Comparison of ENCODE assay signal across 8 mouse cellular contexts in the genomic region with DNA sequence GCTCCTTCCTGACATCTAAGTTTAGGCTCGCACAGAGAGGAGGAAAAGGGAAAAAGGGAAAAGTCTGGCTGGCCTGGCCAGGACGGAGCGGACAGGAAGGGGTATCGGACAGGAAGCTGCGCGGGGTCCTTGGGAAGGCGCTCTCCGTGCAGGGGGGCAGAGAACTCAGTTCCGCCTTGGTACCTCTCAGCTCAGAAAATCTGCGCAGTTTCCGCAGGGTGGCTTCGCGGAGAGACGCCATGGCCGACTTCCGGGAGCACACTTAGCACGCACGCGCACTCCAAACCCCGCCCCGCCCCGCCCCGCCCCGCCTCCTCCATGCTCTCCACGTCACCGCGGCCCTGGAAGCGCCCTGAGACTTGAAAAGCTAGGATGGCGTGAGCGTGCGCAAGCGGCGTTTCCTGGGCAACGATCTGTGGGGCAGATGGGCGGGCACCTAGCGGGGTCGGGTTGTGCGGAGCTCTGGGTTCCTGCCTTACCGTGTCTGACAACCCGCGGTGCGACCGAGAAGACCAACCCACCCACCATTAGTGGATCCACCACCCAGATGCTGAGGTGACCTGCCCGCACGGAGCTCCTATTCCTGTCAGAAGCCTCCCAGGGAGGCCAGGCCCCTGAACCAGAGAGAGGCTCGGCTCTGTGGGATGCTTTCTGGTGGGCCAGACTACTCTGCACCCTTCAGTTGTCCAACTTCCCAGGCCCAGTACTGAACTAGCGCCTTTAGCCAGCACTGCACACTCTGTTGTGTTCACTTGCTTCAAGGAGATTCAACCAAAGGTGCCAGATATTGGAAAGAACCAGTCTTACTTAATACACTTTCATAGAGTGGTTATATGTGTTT. TPM values are rescaled to one million over a fixed set of nuclear protein-coding genes. Genes with fewer than 3 reads are reported as not detected.
DNase-seq lines count a peak whose midpoint lies in the region; ATAC-seq and TF ChIP-seq lines count a peak whose summit lies in the region.

A gene (minus strand): TSS at position 288 of the 841 bp plus-strand sequence.
A gene (plus strand): TSS at position 319 of the 841 bp plus-strand sequence.

- DNase-seq in ES-E14 (ENCODE audit: low read depth, low spot score) = peak; percentile 87
- peak; percentile 94 for DNase-seq in cerebellum, adult 11-12 months
- peak; percentile 76 for DNase-seq in heart, postnatal 25 days (ENCODE audit: low spot score)
- peak; percentile 90 to 94 for DNase-seq in layer of hippocampus, adult 18-20 months (ENCODE audit: low spot score in 2 of 2)
- peak; percentile 82 for DNase-seq in lung, adult 2 months
- DNase-seq in thymus, adult 18-20 months = peak; percentile 74 to 81

- no peaks in the 10 kb centered on the region for H3K27me3 ChIP-seq in forebrain, embryonic 15.5 days

- peak within 1 kb of the TSS; percentile 71 to 80 for H3K4me3 ChIP-seq in ES-E14 (ENCODE audit: insufficient read depth in 1 of 2, low read depth in 1 of 2, low read length in 2 of 2, poor library complexity in 1 of 2, severe bottlenecking in 1 of 2)
- H3K4me3 ChIP-seq in forebrain, embryonic 15.5 days = peak within 1 kb of the TSS; percentile 55
- peak within 1 kb of the TSS; percentile 69 for H3K4me3 ChIP-seq in lung, adult 2 months (replicated peaks; ENCODE audit: extremely low read depth, low read depth, low read length)

- peak; percentile 87; the same call in 1 of the 2 replicates for TF ChIP-seq POLR2A in lung, adult 2 months (IDR thresholded peaks at IDR 0.05; ENCODE audit: borderline replicate concordance, extremely low read depth, low read depth, low read length)

- in situ Hi-C loops in ES-E14 (cut with MboI; ENCODE audit: low sequenced_read_pairs in 2 of 2, unreplicated experiment in 2 of 2) = no loop called here

- peak within 1 kb of the TSS; percentile 73 for H3K9ac ChIP-seq in ES-E14 (ENCODE audit: insufficient read depth, low read depth, low read length, poor library complexity, severe bottlenecking)
- peak within 1 kb of the TSS; percentile 74 for H3K9ac ChIP-seq in forebrain, embryonic 15.5 days (replicated peaks)

- TF ChIP-seq CTCF in lung, adult 2 months (IDR thresholded peaks at IDR 0.05; ENCODE audit: insufficient read depth, low read length) = no peak

- no peaks in the 10 kb centered on the region for H3K36me3 ChIP-seq in ES-E14 (ENCODE audit: control insufficient read depth, insufficient read depth, low read length, poor library complexity, severe bottlenecking)
- H3K36me3 ChIP-seq in forebrain, embryonic 15.5 days = no peaks in the 10 kb centered on the region

- no peaks in the 10 kb centered on the region for H3K9me3 ChIP-seq in ES-E14 (ENCODE audit: control insufficient read depth, insufficient read depth, low read depth, low read length)
- H3K9me3 ChIP-seq in forebrain, embryonic 15.5 days = no peaks in the 10 kb centered on the region

- WGBS in forebrain, embryonic 15.5 days = under 1% methylated on average over 45 of the region's 47 CpGs
- WGBS in lung, adult 2 months = 2% methylated on average over 44 of the region's 47 CpGs

- intact Hi-C loops in heart, postnatal 25 days (cut with DNase I) = loop anchor here (10.0 kb wide), 1 partner anchor 499 kb away; a partner anchor contains a TSS

- H3K4me2 ChIP-seq in forebrain, embryonic 15.5 days (replicated peaks) = peak within 1 kb of the TSS; percentile 70

- H3K4me1 ChIP-seq in ES-E14 (ENCODE audit: control insufficient read depth in 2 of 2, insufficient read depth in 2 of 2, low read length in 2 of 2, poor library complexity in 1 of 2) = no peaks in the 10 kb centered on the region
- H3K4me1 ChIP-seq in forebrain, embryonic 15.5 days = peaks cover 3% of the 10 kb centered on the region
- no peaks in the 10 kb centered on the region; the same call in 1 of the 2 replicates for H3K4me1 ChIP-seq in lung, adult 2 months (ENCODE audit: control insufficient read depth, insufficient read depth, low read length)

- peak; percentile 99 for ATAC-seq in forebrain, embryonic 15.5 days (replicated peaks)
- peak; percentile 90 for ATAC-seq in neutrophil, adult 5-6 weeks (ENCODE audit: extremely low read depth, insufficient number of reproducible peaks, low FRiP score, poor library complexity, severe bottlenecking)

- no peak within 1 kb of the TSS for H3K27ac ChIP-seq in ES-E14 (ENCODE audit: insufficient read depth, low read depth, low read length, poor library complexity, severe bottlenecking)
- H3K27ac ChIP-seq in forebrain, embryonic 15.5 days (replicated peaks) = peak within 1 kb of the TSS; percentile 90

TF ChIP-seq in ES-E14, 5 proteins besides CTCF, POLR2A, EP300 and RAD21:
- TF ChIP-seq HCFC1 (IDR thresholded peaks at IDR 0.05; ENCODE audit: borderline replicate concordance, insufficient read depth, low read length) = peak; percentile 85
- TF ChIP-seq ZC3H11A (IDR thresholded peaks at IDR 0.05; ENCODE audit: borderline replicate concordance, low read depth, low read length) = no peak
- no peak for TF ChIP-seq ZNF384 (IDR thresholded peaks at IDR 0.05; ENCODE audit: low read depth, low read length)
- TF ChIP-seq MAFK (IDR thresholded peaks at IDR 0.05; ENCODE audit: insufficient read depth, low read depth, low read length) = no peak
- no peak for TF ChIP-seq CHD2 (IDR thresholded peaks at IDR 0.05; ENCODE audit: low read depth, low read length)

RNA-seq across cellular contexts. Expression of the first gene that starts in this region (rescaled TPM):
- total RNA-seq in ES-E14 (2012; rRNA removed) = 13.6 and 14.2 TPM in 2 replicates
- 24.3 and 25.9 TPM in 2 replicates for polyA plus RNA-seq in forebrain, embryonic 15.5 days (2015; fragmentation: Nextera tagmentation; extraction: Ambion mirVana)
- total RNA-seq in heart, postnatal 25 days (2021) = 10 to 100 TPM; 10.4 to 10.8 TPM
- total RNA-seq in layer of hippocampus, adult 18-20 months (2021) = 10 to 100 TPM; 24.2 to 24.6 TPM
- polyA plus RNA-seq in lung, adult 2 months (2012; rRNA removed) = 8.2 and 13.0 TPM in 2 replicates
- 12.9 and 20.1 TPM in 2 replicates for total RNA-seq in neutrophil, adult 5-6 weeks (2017)

RNA-seq across cellular contexts. Expression of the second gene that starts in this region (rescaled TPM):
- total RNA-seq in ES-E14 (2012; rRNA removed) = 0.16 and 0.45 TPM in 2 replicates
- 0.97 and 1.1 TPM in 2 replicates for polyA plus RNA-seq in forebrain, embryonic 15.5 days (2015; fragmentation: Nextera tagmentation; extraction: Ambion mirVana)
- total RNA-seq in heart, postnatal 25 days (2021) = under 1 TPM in 1 of 2 experiments, not detected in 1; 0.60 TPM
- total RNA-seq in layer of hippocampus, adult 18-20 months (2021) = under 1 TPM; 0.48 to 0.59 TPM
- polyA plus RNA-seq in lung, adult 2 months (2012; rRNA removed) = 0.22 and 0.34 TPM in 2 replicates
- 0.23 and 0.25 TPM in 2 replicates for total RNA-seq in neutrophil, adult 5-6 weeks (2017)
